Mouse (Mus musculus) heart, embryonic 14.5 days (tissue): ENCODE measurements around the gene Ankrd1. TPM values are rescaled to one million over a fixed set of nuclear protein-coding genes. Genes with fewer than 3 reads are reported as not detected.

ENCODE experiments used
- ATAC-seq: fragments of 200-750 bp; cut with Nextera tagmentation; 2 replicates; pipeline ENCODE4 v1.8.0; 2017; ENCODE audit warnings: low read depth, moderate TSS enrichment; ENCODE audit not compliant: insufficient number of reproducible peaks, insufficient read depth, low FRiP score
- H3K27ac ChIP-seq, 2 experiments: fragments of 200-500 bp in 1 of 2; fragments of 300-500 bp in 1 of 2; sonication (generic) in 1 of 2; replicated peaks in 1 of 2; 2 replicates each; pipeline ENCODE4 v1.5.1; 2012 to 2014; ENCODE audit warnings: low read depth in 2 of 2, low read length in 2 of 2, control low read depth in 1 of 2, mild to moderate bottlenecking in 1 of 2, mixed read lengths in 1 of 2; ENCODE audit not compliant: control insufficient read depth in 1 of 2, insufficient read depth in 1 of 2
- H3K27me3 ChIP-seq: fragments of 300-500 bp; sonication (generic); 2 replicates; pipeline ENCODE4 v1.6.1; 2014; ENCODE audit warnings: mild to moderate bottlenecking, low read length, control low read depth; ENCODE audit not compliant: control insufficient read depth, insufficient read depth
- H3K36me3 ChIP-seq: fragments of 300-500 bp; sonication (generic); 2 replicates; pipeline ENCODE4 v1.6.1; 2014; ENCODE audit warnings: mild to moderate bottlenecking, control low read depth, low read length, mixed read lengths; ENCODE audit not compliant: control insufficient read depth, insufficient read depth
- H3K4me1 ChIP-seq, 2 experiments: fragments of 200-500 bp in 1 of 2; fragments of 300-500 bp in 1 of 2; sonication (generic) in 1 of 2; 2 replicates each; pipeline ENCODE4 v1.6.1; 2012 to 2014; ENCODE audit warnings: low read length in 2 of 2, control low read depth in 1 of 2, mixed read lengths in 1 of 2; ENCODE audit not compliant: control insufficient read depth in 2 of 2, insufficient read depth in 2 of 2
- H3K4me2 ChIP-seq: fragments of 300-500 bp; sonication (generic); 2 replicates; pipeline ENCODE4 v1.6.1; 2014; ENCODE audit warnings: mild to moderate bottlenecking, low read length
- H3K4me3 ChIP-seq, 2 experiments: fragments of 200-500 bp in 1 of 2; fragments of 300-500 bp in 1 of 2; sonication (generic) in 1 of 2; 2 replicates each; pipeline ENCODE4 v1.5.1; 2012 to 2014; ENCODE audit warnings: low read length in 2 of 2, mild to moderate bottlenecking in 2 of 2, control low read depth in 1 of 2, low read depth in 1 of 2, moderate library complexity in 1 of 2; ENCODE audit not compliant: control insufficient read depth in 1 of 2, insufficient read depth in 1 of 2
- H3K9ac ChIP-seq: fragments of 300-500 bp; sonication (generic); 2 replicates; pipeline ENCODE4 v1.6.1; 2014; ENCODE audit warnings: mild to moderate bottlenecking, low read length
- H3K9me3 ChIP-seq: fragments of 300-500 bp; sonication (generic); 2 replicates; pipeline ENCODE4 v1.6.1; 2016; ENCODE audit warnings: low read length, control low read depth; ENCODE audit not compliant: control insufficient read depth
- WGBS: fragments of 180-500 bp; shearing (Covaris S2); extraction: QIAGEN DNeasy Blood & Tissue Kit; methylation state at CpG from one replicate; pipeline ENCODE4 v1.1.7; 2014; 5-methylcytosine and 5-hydroxymethylcytosine counted together
- polyA plus RNA-seq: library from polyadenylated mRNA; unstranded; fragments of >200 nt; fragmentation: Nextera tagmentation; extraction: Ambion mirVana; gene quantifications from 2 replicates; pipeline ENCODE4 v1.2.1, GENCODE M21; 2014

Ankrd1 gene
- polyA plus RNA-seq, 1 experiment from 2014 or later, result 520 TPM

GRCm38 (mm10) chr19:36148578-36148977 is 28.7 kb upstream of the Ankrd1 start:
- no peaks in the 10 kb centered on the region for H3K27me3 ChIP-seq
- no peak overlapping the region for H3K4me2 ChIP-seq
- H3K27ac ChIP-seq, result no peak overlapping the region
- H3K4me3 ChIP-seq, result no peak overlapping the region
- 0 out of 2 replicates have a peak, but pooled peaks cover 6% of the 10 kb centered on the region for H3K9me3 ChIP-seq
- WGBS, result 84% methylated on average over 6 of the region's 6 CpGs
- no peak overlapping the region for H3K9ac ChIP-seq
- no peak for ATAC-seq
- no peaks in the 10 kb centered on the region for H3K4me1 ChIP-seq
- H3K36me3 ChIP-seq, result no peaks in the 10 kb centered on the region

- Histone ChIP-seq H3K4me1 (no peaks in the 10 kb centered on the region), H3K9ac (no peak overlapping the region), H3K27ac (no peak overlapping the region), H3K9me3 (0 out of 2 replicates have a peak, but pooled peaks cover 6% of the 10 kb centered on the region), H3K27me3 (no peaks in the 10 kb centered on the region), H3K4me3 (no peak overlapping the region), H3K4me2 (no peak overlapping the region), H3K36me3 (no peaks in the 10 kb centered on the region)
- no peak for ATAC-seq
- WGBS, result 98% methylated on average over 2 of the region's 2 CpGs
These were observed 23.7 kb upstream of the Ankrd1 start for GRCm38 (mm10) chr19:36143571-36143970.

- Histone ChIP-seq H3K9me3 (no peaks in the 10 kb centered on the region), H3K27me3 (no peaks in the 10 kb centered on the region), H3K36me3 (no peaks in the 10 kb centered on the region), H3K4me3 (no peak overlapping the region), H3K4me1 (peaks cover 14 to 35% of the 10 kb centered on the region in 2 experiments), H3K4me2 (no peak overlapping the region), H3K9ac (peak overlapping the region; percentile 31; the same call in 1 of the 2 replicates), H3K27ac (peak overlapping the region; percentile 58 to 71)
- WGBS, result 5% methylated on average over 5 of the region's 5 CpGs
- ATAC-seq, result no peak
These were observed 13.8 kb upstream of the Ankrd1 start for GRCm38 (mm10) chr19:36133731-36134130.

GRCm38 (mm10) chr19:36133064-36133463 is 13.2 kb upstream of the Ankrd1 start:
- H3K9ac ChIP-seq, result 0 out of 2 replicates have a peak overlapping the region, but pooled peaks have one; percentile 31
- peak overlapping the region; percentile 58 to 71; a peak in 3 of 4 replicates for H3K27ac ChIP-seq

GRCm38 (mm10) chr19:36131990-36132389 is 12.1 kb upstream of the Ankrd1 start:
- WGBS, result 67% methylated on average over 6 of the region's 6 CpGs
- Histone ChIP-seq H3K4me1 (peaks cover 17 to 38% of the 10 kb centered on the region in 2 experiments), H3K4me3 (no peak overlapping the region), H3K9ac (no peak overlapping the region), H3K9me3 (no peaks in the 10 kb centered on the region), H3K27me3 (no peaks in the 10 kb centered on the region), H3K4me2 (no peak overlapping the region), H3K27ac (no peak overlapping the region; a peak in 1 of 4 replicates), H3K36me3 (no peaks in the 10 kb centered on the region)
- ATAC-seq, result no peak

More at GRCm38 (mm10) chr19:36133064-36133463, 13.2 kb upstream of the Ankrd1 start:
- Histone ChIP-seq H3K4me3 (no peak overlapping the region), H3K9me3 (no peaks in the 10 kb centered on the region), H3K4me2 (no peak overlapping the region), H3K27me3 (no peaks in the 10 kb centered on the region), H3K36me3 (no peaks in the 10 kb centered on the region), H3K4me1 (peaks cover 14 to 38% of the 10 kb centered on the region in 2 experiments)
- WGBS, result 89% methylated on average over 6 of the region's 6 CpGs
- no peak for ATAC-seq

- Histone ChIP-seq H3K9me3 (no peaks in the 10 kb centered on the region), H3K27ac (peak overlapping the region; percentile 76 to 98), H3K4me1 (peaks cover 17 to 38% of the 10 kb centered on the region in 2 experiments), H3K9ac (peak overlapping the region; percentile 40; the same call in 1 of the 2 replicates), H3K4me2 (peak overlapping the region; percentile 66), H3K36me3 (no peaks in the 10 kb centered on the region), H3K4me3 (no peak overlapping the region), H3K27me3 (no peaks in the 10 kb centered on the region)
- 0 out of 2 replicates have a peak, but pooled peaks have one; percentile 4 for ATAC-seq
- WGBS, result 14% methylated on average over 2 of the region's 2 CpGs
These were observed 10.3 kb upstream of the Ankrd1 start for GRCm38 (mm10) chr19:36130181-36130580.

GRCm38 (mm10) chr19:36129643-36130042 is 9.7 kb upstream of the Ankrd1 start:
- Histone ChIP-seq H3K9ac (peak overlapping the region; percentile 77), H3K4me1 (peaks cover 17 to 38% of the 10 kb centered on the region in 2 experiments), H3K27ac (peak overlapping the region; percentile 98 to 99), H3K4me2 (peak overlapping the region; percentile 66), H3K27me3 (no peaks in the 10 kb centered on the region), H3K9me3 (no peaks in the 10 kb centered on the region), H3K36me3 (no peaks in the 10 kb centered on the region), H3K4me3 (peak overlapping the region; percentile 23 to 34)
- ATAC-seq, result peak; percentile 92
- 2% methylated on average over 12 of the region's 12 CpGs for WGBS

GRCm38 (mm10) chr19:36129213-36129612 is 9.3 kb upstream of the Ankrd1 start:
- peak overlapping the region; percentile 98 to 99 for H3K27ac ChIP-seq
- no peaks in the 10 kb centered on the region for H3K9me3 ChIP-seq
- no peaks in the 10 kb centered on the region for H3K27me3 ChIP-seq
- peak overlapping the region; percentile 77 for H3K9ac ChIP-seq
- 1% methylated on average over 9 of the region's 9 CpGs for WGBS
- H3K4me3 ChIP-seq, result peak overlapping the region; percentile 23 to 34
- no peaks in the 10 kb centered on the region for H3K36me3 ChIP-seq
- peak; percentile 14; the same call in 1 of the 2 replicates for ATAC-seq
- peak overlapping the region; percentile 66 for H3K4me2 ChIP-seq
- H3K4me1 ChIP-seq, result peaks cover 17 to 37% of the 10 kb centered on the region in 2 experiments
